Mouse (Mus musculus): ENCODE measurements around the gene Pip5k1c.

GRCm38 (mm10) chr10:81365672-81366476, 73.1 kb downstream of the Pip5k1c start, which contains the start of gene 4930404N11Rik:
- no peak for TF ChIP-seq CTCF (IDR thresholded peaks at IDR 0.05; ENCODE audit: low read depth, low read length)
- no peak for TF ChIP-seq POLR2A (IDR thresholded peaks at IDR 0.05; ENCODE audit: extremely low read depth, insufficient read depth, low read length)

All from liver, adult 2 months (tissue).